Mouse (Mus musculus) adrenal gland, postnatal 0 days (tissue): Measurements from ENCODE around the gene Stard8. TPM values are rescaled to one million over a fixed set of nuclear protein-coding genes. Genes with fewer than 3 reads are reported as not detected.

ENCODE experiments used
- polyA plus RNA-seq: library from polyadenylated mRNA; unstranded; fragments of >200 nt; fragmentation: Nextera tagmentation; extraction: Ambion mirVana; gene quantifications from 2 replicates; pipeline ENCODE4 v1.2.1, GENCODE M21; 2015

The Stard8 gene
- polyA plus RNA-seq = 11.2 and 11.7 TPM in 2 replicates

GRCm38 (mm10) chrX:99003046-99003445 is at the start of gene Stard8:
Stard8 (plus strand) TSS chrX:99003248.

Other genes with a start within 250 kb of the Stard8 start
- gene Ophn1, start 112.2 kb upstream of the Stard8 start, polyA plus RNA-seq = 9.1 and 11.8 TPM in 2 replicates
- 19.2 and 22.8 TPM in 2 replicates for gene Yipf6, start 66.9 kb upstream of the Stard8 start, polyA plus RNA-seq
- 49.3 and 49.7 TPM in 2 replicates for gene Efnb1, start 132.9 kb downstream of the Stard8 start, polyA plus RNA-seq